Mouse (Mus musculus): ENCODE measurements around the gene D230025D16Rik.
"Not testable (repeated sequence)": the region's sequence is repeated elsewhere in the genome, so short reads cannot be mapped to it uniquely, and the experiment has no call there.

Gene D230025D16Rik

DNA sequence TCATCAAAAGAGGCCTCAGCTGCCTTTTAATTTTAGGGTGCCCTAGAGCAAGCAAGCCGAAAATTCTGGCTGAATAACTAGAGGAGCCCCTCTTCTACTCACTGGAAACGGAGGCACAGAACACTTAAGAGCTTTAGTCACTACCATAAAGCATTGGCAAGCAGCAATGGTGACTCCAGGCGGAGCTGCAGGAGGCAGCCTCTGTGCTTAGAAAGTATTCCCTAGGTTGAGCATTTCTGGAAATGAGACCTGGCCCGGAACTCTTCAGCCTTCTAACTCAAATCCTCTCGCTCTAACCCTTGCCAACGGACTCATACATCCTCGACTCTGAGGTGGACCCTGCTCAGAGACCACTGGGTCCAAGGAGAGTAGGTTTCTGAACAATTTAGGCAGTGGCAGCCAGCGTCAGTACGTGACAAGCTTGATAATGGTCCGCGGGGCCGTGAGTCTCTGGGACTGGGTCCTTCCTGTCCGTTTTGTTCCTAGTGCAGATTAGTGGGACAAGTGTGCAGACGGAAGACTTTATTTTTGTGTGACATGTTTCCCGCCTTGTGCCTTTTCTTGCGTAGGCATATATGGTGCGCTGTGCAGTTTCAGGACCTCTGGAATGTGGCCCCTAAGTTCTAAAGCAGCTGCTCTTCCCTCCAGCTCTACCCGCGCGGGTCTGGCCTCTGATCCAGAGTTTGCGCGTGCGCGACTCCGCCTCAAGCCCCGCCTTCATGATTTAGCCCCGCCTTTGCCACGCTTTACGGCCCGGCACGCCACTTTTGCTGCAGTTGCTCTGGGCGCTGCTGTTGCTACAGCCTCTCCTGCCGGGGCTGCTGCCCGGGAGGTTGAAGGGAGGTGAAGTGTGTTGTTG lies at the start of gene D230025D16Rik:
Gene D230025D16Rik (plus strand): TSS at position 733 of the 859 bp plus-strand sequence.
- DNase-seq (ENCODE audit: low read depth, low spot score) = peak; percentile 93

DNA sequence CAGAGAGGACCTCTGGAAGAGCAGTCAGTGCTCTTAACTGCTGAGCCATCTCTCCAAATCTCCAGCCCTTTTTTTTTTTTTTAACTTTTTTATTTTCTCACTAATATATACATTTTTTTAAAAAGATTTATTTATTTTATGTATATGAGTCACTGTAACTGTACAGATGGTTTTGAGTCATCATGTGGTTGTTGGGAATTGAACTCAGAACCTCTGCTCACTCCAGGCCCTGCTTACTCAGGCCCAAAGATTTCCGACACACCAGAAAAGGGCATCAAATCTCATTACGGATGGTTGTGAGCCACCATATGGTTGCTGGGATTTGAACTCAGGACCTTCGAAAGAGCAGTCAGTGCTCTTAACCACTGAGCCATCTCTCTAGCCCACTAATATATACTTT lies 49.7 kb upstream of the D230025D16Rik start:
- not testable (repeated sequence) for DNase-seq (ENCODE audit: low read depth, low spot score)

DNA sequence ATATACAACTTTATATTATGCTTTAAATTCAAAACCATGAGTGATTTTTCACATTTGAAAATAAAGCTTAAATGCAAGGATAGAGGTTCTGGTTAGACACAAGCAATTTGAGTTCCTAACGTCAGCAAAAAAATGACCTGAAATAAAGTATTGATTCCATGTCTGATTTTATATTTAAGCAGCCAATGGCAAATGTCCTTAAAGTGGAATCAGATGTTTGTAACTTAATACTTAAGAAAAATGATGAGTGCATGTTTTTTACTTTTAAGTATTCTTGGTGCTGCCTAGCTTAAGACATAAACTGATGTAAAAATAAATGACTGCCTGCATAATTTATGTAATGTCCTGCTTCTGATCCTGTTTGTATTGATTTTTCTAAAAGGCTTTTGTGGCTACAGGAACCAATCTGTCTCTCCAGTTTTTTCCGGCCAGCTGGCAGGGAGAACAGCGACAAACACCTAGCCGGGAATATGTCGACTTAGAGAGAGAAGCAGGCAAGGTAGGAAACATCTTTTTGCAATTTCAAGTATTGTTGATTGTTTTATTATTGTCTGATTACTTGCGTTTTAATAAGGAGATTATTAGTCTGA lies 46.6 kb upstream of the D230025D16Rik start:
- DNase-seq (ENCODE audit: low read depth, low spot score) = no peak

DNA sequence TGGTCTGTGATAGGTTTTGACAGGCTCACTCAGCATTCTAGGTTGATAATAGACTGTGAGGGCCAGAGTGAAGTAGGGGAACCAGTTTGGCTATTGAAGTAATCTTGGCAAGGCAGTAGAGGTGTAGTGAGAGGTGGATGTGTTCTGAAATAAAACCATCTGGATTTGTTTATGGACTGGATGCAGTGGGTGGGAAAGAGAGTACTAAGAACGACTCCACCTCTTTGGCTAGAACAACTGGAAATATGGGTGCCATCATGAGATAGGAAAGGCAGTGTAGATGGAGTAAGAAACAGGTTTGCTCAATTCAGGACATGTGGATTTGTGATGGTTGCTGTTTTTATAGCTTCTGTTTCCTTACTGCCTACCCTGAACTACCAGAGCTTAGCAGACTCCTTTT lies 42.7 kb upstream of the D230025D16Rik start:
- no peak for DNase-seq (ENCODE audit: low read depth, low spot score)

DNA sequence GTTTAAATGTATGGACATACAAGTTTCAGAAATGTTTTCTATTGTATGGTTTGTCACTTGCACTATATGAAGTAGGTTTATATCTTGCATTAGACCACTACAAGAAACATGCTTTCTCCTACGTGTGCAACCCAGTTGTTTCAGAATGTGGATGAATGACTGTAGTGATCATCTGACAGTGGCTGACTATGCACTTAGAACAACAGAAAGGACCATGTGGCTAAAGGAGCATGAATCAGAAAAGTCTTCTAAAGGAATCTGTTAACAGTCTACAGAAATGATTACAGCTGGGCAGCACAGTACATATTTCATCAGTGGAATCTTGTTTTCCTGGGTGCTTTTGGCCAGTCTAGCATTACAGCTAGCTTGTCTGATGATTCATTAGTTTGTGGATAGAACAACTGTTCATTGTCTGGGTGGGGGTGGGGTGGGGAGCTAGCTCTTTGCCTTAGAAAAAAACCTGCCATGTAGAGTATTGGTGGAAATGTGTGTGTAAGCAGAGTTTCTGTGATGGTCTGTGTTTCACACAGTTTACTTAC lies 38.4 kb upstream of the D230025D16Rik start:
- DNase-seq (ENCODE audit: low read depth, low spot score) = no peak

DNA sequence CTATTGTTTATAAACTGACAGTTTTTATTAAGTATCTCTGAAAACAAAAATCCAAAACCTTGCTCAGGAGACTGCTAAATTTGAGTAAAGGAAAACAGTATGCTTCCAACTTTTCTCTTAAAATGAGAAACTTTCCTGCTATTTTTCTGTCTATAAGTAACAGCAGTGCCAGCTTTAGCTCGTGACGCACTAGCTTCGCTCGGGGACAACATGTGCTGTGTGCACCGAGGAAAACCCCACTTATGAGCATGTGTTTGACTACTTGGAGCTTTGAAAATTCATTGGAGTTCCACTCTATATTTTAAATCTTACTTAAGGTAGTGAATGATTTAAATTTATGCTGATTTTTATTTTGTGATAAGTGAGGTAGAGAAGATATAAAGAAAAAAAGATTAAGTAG lies 32.8 kb upstream of the D230025D16Rik start:
- DNase-seq (ENCODE audit: low read depth, low spot score) = no peak

DNA sequence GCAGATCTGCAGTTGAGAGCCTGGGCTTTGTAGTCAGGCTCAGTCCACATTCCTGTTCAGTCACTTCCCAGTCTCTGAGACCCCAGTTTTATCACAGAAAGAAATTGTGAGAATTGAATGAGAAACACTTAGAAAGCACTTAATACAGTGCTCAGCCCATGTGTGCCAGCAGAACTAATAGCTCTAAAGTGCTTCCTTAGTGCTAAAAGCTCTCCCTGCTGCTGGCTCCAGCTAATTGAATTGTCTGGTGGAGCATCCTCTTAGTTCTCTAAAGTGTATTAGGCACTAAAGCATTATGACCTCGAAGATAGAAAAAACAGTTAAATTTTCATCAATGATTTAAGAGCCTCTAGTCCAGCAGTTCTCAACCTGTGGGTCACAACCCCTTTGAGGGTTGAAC lies 19.2 kb upstream of the D230025D16Rik start:
- DNase-seq (ENCODE audit: low read depth, low spot score) = no peak

DNA sequence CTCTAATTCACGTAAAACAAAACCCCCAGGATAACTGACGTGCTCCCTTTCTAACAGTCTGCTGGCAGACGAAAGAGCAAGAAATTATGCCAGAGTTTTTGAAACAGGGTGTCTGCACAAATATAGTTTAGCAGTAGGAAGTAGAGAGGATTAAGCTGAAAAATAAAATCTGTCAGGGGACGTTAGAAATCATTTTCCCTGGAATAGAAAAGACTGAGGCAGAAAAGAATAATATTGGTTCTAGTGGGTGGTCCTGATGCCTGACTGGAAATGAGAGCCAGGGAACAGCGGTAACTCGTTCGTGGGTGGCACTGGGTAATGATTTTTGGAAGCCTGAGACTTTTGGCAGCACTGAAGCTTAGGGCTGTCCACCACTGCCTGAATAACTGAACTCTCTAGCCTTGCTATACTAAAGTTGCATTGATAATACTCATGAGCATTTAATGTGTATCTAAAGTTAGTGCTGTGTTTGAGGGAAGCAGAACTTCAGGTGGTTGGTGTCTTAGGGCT lies 18.1 kb upstream of the D230025D16Rik start:
- DNase-seq (ENCODE audit: low read depth, low spot score) = no peak

DNA sequence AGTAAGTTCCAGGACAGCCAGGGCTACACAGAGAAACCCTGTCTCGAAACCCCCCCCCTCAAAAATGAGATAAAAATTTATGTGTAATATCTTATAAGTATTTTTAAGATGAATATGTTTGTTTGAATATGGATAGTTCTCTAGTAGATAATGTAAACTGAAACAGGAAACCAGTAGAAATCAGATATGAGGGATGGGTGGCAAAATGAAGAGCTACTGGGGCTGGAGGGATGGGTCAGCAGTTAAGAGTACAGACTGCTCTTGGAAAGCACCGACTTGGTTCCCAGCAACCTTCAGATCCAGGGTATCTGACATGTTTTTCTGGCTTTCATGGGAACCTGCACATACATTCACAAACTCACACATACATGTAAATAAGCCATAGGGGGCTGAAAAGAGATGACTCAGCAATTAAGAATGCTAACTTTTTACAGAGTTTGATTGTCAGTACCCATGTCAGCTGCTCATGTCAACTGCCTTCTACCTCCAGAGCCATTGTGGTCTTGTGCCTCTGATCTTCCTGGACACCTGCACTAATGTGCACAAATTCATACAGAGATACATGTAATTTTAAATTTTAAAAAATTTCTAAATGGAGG lies 17.2 kb upstream of the D230025D16Rik start:
- no peak for DNase-seq (ENCODE audit: low read depth, low spot score)

DNA sequence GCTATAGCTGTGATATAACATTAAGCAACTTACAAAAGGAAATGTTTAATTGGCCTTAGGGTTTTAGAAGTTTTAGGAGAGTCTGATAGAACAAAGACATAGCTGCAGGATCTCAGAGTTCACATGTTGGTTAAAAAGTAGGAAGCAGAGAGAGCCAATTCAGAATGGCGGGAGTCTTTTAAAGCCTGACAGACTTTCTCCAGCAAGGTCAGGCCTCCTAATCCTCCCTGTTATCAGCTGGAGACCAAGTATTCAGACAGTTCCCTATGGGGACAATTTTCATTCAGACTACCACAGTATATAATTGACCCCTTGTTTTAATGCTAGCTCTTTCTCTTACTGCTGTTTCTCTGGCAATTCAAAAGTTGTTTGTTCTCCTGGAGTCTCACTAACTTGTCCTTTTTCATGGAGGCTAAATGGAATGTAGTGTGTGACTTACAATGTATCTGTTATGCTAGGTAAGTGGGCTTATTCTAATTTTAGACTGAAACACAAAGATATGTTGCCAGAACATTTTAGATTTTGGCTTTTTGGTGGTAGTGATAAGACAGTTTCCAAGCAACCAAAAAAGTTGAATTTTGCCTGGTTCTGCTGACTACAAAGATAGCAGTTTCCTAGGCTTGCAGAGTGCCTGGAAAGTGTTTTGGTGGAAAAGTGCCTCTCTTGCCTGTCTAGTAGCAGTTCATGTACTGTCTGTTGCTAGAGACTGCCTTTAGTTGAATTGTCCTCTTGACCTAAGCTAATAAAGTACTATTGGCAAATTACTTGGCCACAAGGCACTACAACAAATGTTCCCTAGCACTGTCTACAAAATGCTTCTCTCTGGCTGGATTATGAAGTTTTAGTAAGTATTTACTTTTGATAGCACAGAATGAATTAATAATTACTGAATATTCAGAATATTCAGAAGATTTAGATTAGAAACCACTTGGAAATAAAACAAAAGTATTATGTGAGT lies 15.5 kb upstream of the D230025D16Rik start:
- DNase-seq (ENCODE audit: low read depth, low spot score) = no peak

DNA sequence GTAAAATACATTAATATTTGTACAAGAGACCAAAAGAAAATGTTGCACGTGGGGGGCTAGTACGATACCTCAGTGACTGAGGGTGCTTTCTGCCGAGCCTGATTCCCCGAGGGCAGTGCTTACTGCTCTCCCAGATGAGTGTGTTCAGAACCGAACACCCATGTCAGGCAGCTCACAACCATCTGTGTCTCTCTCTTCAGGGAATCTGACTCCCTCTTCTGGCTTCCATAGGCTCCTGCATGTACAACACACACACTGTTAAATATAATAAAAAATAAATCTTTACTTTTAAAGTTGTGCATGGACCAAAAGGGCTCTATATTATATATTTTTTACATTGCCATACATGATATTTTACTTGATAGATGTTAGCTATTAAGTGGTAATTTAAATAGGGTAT lies 10.8 kb upstream of the D230025D16Rik start:
- DNase-seq (ENCODE audit: low read depth, low spot score) = no peak

DNA sequence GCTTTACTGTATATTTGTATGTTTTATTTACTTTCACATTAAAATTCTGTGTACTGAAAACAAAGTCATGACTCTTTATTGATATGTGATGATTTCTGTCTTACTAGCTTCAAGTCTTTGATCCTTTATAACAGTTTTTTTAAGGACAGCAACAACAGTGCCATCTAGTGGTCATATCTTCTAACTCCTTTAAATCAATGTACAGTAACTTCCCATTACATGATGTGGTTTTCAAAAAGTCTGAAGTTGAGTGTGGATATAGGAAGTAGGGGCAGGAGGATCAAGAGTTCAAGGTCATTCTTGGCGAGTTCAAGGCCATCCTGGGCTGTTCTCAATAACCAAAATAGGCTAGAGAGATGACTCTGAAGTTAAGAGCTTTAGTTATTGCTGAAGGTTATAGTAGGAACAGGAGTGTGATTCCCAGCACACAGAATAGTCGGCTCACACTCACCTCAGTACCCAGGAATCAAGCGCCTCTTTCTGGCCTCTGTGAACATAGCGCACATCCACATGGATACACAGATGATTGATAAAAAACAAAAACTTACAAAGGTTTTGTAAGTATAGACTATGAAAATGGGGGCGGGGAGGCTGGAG lies 6.9 kb upstream of the D230025D16Rik start:
- peak; percentile 76 for DNase-seq (ENCODE audit: low read depth, low spot score)

DNA sequence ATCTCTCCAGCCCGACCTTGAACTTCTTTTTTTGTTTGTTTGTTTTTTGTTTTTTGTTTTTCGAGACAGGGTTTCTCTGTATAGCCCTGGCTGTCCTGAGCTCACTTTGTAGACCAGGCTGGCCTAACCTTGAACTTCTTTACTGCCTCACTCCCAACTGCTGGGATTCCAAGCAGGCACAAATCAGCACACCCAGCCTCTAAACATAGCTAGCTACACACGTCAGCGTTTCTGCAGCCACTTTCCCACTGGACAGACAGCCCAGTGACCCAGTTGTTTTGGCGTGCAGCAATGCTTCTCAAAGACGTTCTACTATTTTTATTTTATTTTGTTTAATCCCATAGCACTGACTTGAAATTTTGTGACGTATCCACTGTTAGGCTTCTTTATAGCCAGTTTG lies 1.1 kb upstream of the D230025D16Rik start:
- DNase-seq (ENCODE audit: low read depth, low spot score) = no peak

DNA sequence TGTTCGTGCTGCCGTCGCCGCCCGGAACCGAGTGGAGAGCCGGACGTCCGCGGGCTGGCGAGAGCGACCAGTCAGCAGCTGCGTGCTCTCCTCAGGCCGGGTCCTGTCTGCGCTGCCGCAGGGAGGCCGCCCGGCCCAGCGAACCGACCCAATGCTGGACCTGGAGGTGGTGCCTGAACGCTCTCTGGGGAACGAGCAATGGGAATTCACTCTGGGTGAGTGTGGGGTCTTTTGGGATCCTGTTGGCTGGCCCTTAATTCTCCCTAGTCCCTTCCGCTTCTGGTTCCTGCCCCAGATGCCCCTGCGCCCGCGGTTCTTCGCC lies 288 bp downstream of the D230025D16Rik start:
- DNase-seq (ENCODE audit: low read depth, low spot score) = no peak

DNA sequence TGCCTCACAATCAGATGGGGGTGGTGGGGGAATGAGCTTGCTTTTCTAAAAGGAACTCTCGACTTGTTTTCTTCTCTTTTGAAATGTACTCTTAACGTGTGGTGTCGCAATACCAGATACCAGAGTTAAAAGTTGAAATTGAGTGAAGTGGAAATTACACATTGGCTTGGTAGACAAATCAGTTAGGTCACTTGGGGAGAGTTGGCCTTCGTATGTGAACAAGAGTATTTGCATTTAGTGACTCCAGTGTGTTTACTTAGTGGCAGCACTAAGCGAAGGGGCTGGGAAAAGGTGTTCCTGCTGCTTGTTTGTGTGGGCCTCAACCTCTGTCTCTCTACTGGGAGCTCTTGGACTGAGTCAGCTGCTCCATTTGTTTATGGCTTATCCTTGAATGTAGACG lies 972 bp downstream of the D230025D16Rik start:
- DNase-seq (ENCODE audit: low read depth, low spot score) = peak; percentile 8

DNA sequence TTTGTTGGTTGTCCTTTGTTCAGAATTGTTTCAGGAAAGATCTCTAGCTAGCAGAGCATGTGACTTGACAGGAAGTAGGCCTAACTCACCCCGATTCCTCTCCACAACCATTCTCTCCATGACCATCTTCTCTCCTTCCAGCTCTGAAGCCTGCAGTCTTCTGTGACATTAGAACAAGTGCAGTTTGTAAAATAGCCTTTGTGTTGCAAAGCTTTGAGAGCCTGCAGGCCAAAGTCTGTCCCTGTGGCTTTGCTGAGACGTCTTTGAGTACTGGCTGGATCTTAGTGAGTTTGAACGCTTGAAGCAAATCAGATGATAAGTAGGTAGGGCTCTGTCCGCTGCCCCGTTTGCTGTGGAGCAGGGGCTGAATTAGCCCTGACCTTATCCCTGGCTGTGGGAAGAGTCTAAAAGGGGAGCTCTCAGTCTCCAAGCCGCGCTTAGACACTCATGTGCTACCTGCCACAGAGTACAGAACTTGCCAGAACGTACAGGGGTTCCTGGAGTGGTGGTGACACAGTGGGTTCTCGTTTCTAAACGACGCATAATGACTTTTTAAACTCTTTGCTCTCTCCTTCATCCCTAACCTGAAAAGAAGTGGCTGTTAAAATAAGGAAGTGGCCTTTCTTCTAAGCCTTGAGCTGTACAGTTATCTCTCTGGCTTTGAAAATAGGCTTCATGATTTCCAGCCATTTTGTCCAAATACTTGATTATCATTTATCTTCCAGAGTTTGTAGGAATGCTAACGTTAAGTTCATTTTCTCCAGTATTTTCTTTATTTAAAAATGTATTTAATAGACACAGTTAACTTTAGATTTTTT lies 6.8 kb downstream of the D230025D16Rik start:
- no peak for DNase-seq (ENCODE audit: low read depth, low spot score)

DNA sequence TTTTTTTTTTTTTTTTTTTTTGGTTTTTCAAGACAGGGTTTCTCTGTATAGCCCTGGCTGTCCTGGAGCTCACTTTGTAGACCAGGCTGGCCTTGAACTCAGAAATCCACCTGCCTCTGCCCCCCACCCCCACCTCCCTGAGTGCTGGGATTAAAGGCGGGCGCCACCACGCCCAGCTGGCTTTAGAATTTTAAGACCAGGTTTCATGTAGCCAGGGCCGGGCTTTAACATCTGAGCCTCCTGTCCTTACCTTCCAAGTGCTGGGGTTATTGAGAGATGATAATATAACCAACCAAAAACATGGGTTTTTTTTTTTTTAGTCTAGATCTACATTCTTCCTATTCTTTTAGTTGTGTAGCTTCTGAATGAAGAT lies 7.4 kb downstream of the D230025D16Rik start:
- not testable (repeated sequence) for DNase-seq (ENCODE audit: low read depth, low spot score)

DNA sequence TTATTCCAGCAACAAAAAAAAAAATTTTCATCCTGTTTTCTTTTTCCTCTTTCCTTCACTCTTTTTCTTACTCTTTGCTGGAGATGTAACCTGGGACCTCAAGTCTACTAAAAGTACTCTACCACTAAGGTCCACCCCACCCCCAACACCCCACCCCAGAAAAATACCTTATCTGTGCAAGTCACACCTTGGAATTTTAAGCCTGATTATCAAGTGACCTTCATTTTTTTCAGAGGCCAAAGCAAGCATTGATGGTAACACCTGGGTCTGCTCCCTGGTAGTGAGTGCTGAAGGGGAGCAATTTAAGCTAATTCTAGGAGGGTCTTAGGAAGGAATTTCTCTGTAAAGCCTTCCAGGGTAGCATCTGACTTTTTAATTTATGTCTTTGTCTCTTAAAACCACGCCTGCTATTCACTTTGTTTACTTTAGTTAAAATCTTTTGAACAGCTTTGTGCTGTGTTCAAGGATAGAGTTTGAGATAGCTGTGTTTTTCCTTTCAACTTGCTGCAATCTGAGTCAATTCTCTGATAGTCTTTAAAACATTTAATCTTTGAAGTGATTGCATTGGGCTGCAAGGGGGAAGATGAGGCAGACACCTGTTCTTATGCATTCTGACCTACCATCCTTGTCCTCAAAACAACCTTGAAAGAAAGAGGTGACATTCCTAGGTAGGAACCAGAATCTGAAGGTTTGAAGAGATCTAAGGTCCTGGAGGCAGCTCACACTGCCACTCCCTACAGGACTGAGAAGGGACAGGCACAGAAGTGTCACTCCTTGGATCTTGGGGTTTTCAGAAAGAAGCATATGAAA lies 8.4 kb downstream of the D230025D16Rik start:
- no peak for DNase-seq (ENCODE audit: low read depth, low spot score)

DNA sequence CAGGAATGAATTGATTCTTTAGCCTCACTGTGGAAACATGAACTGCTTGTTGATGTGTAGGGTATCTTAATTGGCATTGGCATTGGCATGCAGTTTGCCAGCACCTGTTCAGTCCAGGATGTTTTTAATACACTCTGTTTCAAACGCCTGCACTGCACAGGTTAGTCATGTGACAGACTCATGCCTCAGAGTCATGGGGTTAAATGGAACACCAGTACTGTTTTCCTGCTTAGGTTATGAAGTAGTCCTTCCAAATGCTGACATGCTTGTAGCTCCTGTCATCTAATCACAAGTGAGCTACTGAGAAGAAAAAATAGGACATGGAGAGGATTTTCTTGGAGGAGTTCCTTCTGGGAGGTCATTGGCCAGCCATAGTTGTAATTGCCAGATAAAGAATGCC lies 10.3 kb downstream of the D230025D16Rik start:
- DNase-seq (ENCODE audit: low read depth, low spot score) = no peak

Data from CD4-positive helper T cell, adult 2 months (primary cell).